8 mouse cellular contexts compared by ENCODE assay signal in genomic region chr11:97574551-97575051, GRCm38 (mm10). TPM values are rescaled to one million over a fixed set of nuclear protein-coding genes. Genes with fewer than 3 reads are reported as not detected.
DNase-seq lines count a peak whose midpoint lies in the region; ATAC-seq lines count a peak whose summit lies in the region.

No protein-coding gene starts in this region.

- peaks cover 28% of the 10 kb centered on the region for H3K4me1 ChIP-seq in heart, embryonic 10.5 days
- H3K4me1 ChIP-seq in limb, embryonic 12.5 days (replicated peaks): peaks cover 56% of the 10 kb centered on the region
- peaks cover 9% of the 10 kb centered on the region for H3K4me1 ChIP-seq in stomach, embryonic 14.5 days (ENCODE audit: control insufficient read depth, insufficient read depth, low read length)

- H3K9me3 ChIP-seq in heart, embryonic 10.5 days: no peaks in the 10 kb centered on the region
- no peaks in the 10 kb centered on the region for H3K9me3 ChIP-seq in limb, embryonic 12.5 days
- no peaks in the 10 kb centered on the region for H3K9me3 ChIP-seq in stomach, embryonic 14.5 days (ENCODE audit: control insufficient read depth, low read depth, low read length)

- 2% methylated on average over 39 of the region's 43 CpGs for whole genome bisulfite sequencing in heart, embryonic 10.5 days
- 3% methylated on average over 33 of the region's 43 CpGs for WGBS in limb, embryonic 12.5 days
- WGBS in stomach, embryonic 14.5 days: 1% methylated on average over 23 of the region's 43 CpGs

- peak overlapping the region; percentile 97 for H3K4me2 ChIP-seq in limb, embryonic 12.5 days
- peak overlapping the region; percentile 99 for H3K4me2 ChIP-seq in stomach, embryonic 14.5 days (replicated peaks; ENCODE audit: low read depth, low read length)

- no peak for DNase-seq in heart, embryonic 10.5 days (ENCODE audit: low spot score)
- no peak for DNase-seq in heart, adult 9 months (ENCODE audit: low spot score in 2 of 2)
- peak; percentile 16 for DNase-seq in thymus, postnatal 14 days
- no peak for DNase-seq in thymus, postnatal 0 days (ENCODE audit: low spot score)
- DNase-seq in layer of hippocampus, adult 11-12 months (ENCODE audit: low spot score): no peak

- no peaks in the 10 kb centered on the region for H3K36me3 ChIP-seq in heart, embryonic 10.5 days
- H3K36me3 ChIP-seq in limb, embryonic 12.5 days: no peaks in the 10 kb centered on the region
- no peaks in the 10 kb centered on the region for H3K36me3 ChIP-seq in stomach, embryonic 14.5 days (ENCODE audit: control insufficient read depth, insufficient read depth, low read length)

- peak overlapping the region; percentile 82 for H3K4me3 ChIP-seq in heart, embryonic 10.5 days
- H3K4me3 ChIP-seq in limb, embryonic 12.5 days (replicated peaks): peak overlapping the region; percentile 73
- H3K4me3 ChIP-seq in stomach, embryonic 14.5 days (ENCODE audit: low read depth, low read length): peak overlapping the region; percentile 57

- H3K9ac ChIP-seq in limb, embryonic 12.5 days (replicated peaks): peak overlapping the region; percentile 67
- peak overlapping the region; percentile 55 for H3K9ac ChIP-seq in stomach, embryonic 14.5 days (replicated peaks; ENCODE audit: low read depth, low read length)

- ATAC-seq in limb, embryonic 12.5 days (ENCODE audit: insufficient number of reproducible peaks, insufficient read depth, low FRiP score, low TSS enrichment, low read depth): peak; percentile 39; the same call in 1 of the 2 replicates
- ATAC-seq in stomach, embryonic 14.5 days (ENCODE audit: insufficient number of reproducible peaks, insufficient read depth, low FRiP score, low read depth): no peak
- no peak for ATAC-seq in megakaryocyte progenitor cell, adult 5-6 weeks (replicated peaks; ENCODE audit: poor library complexity)

- peak overlapping the region; percentile 65 for H3K27ac ChIP-seq in heart, embryonic 10.5 days
- H3K27ac ChIP-seq in limb, embryonic 12.5 days: no peak overlapping the region
- no peak overlapping the region for H3K27ac ChIP-seq in stomach, embryonic 14.5 days (ENCODE audit: low read length)

- H3K27me3 ChIP-seq in heart, embryonic 10.5 days (ENCODE audit: insufficient read depth, poor library complexity, severe bottlenecking): peaks cover 100% of the 10 kb centered on the region
- H3K27me3 ChIP-seq in limb, embryonic 12.5 days: peaks cover 99% of the 10 kb centered on the region
- H3K27me3 ChIP-seq in stomach, embryonic 14.5 days (ENCODE audit: control insufficient read depth, insufficient read depth, low read length): peaks cover 26% of the 10 kb centered on the region

RNA-seq across cellular contexts. Expression of gene Srcin1, which starts 1.4 kb away (rescaled TPM):
- polyA plus RNA-seq in heart, embryonic 10.5 days (2016; fragmentation: Nextera tagmentation; extraction: Ambion mirVana): 0.05 and 0.14 TPM in 2 replicates
- 0.05 and 0.06 TPM in 2 replicates for polyA plus RNA-seq in thymus, postnatal 0 days (2015; fragmentation: Nextera tagmentation; extraction: Ambion mirVana)
- polyA plus RNA-seq in limb, embryonic 12.5 days (2016; fragmentation: Nextera tagmentation; extraction: Ambion mirVana): 0.27 and 0.79 TPM in 2 replicates
- polyA plus RNA-seq in stomach, embryonic 14.5 days (2014; fragmentation: Nextera tagmentation; extraction: Ambion mirVana): 0.49 and 0.64 TPM in 2 replicates
- total RNA-seq in megakaryocyte progenitor cell, adult 5-6 weeks (2015): 0.02 TPM in 1 of 2 replicates, not detected in the other
- total RNA-seq in megakaryocyte progenitor cell, adult 5-6 weeks (2017): not detected in 2 replicates

RNA-seq across cellular contexts. Expression of gene Epop, which starts 54.9 kb away (rescaled TPM):
- polyA plus RNA-seq in heart, embryonic 10.5 days (2016; fragmentation: Nextera tagmentation; extraction: Ambion mirVana): 1.9 and 8.5 TPM in 2 replicates
- polyA plus RNA-seq in thymus, postnatal 0 days (2015; fragmentation: Nextera tagmentation; extraction: Ambion mirVana): 1.8 and 2.2 TPM in 2 replicates
- 16.4 and 16.9 TPM in 2 replicates for polyA plus RNA-seq in limb, embryonic 12.5 days (2016; fragmentation: Nextera tagmentation; extraction: Ambion mirVana)
- polyA plus RNA-seq in stomach, embryonic 14.5 days (2014; fragmentation: Nextera tagmentation; extraction: Ambion mirVana): 2.7 and 3.6 TPM in 2 replicates
- total RNA-seq in megakaryocyte progenitor cell, adult 5-6 weeks (2015): 3.4 and 4.0 TPM in 2 replicates
- 0.62 and 0.91 TPM in 2 replicates for total RNA-seq in megakaryocyte progenitor cell, adult 5-6 weeks (2017)
